Mouse (Mus musculus): ENCODE results near the gene Cmip.
"Not testable (repeated sequence)": the region's sequence is repeated elsewhere in the genome, so short reads cannot be mapped to it uniquely, and the experiment has no call there.

The Cmip gene

GRCm38 (mm10) chr8:117420841-117421534 lies 164.1 kb downstream of the Cmip start:
- DNase-seq (ENCODE audit: low read depth, low spot score), result no peak

GRCm38 (mm10) chr8:117421838-117422237 lies 165.0 kb downstream of the Cmip start:
- DNase-seq (ENCODE audit: low read depth, low spot score), result no peak

- no peak for DNase-seq (ENCODE audit: low read depth, low spot score)
These were observed 165.5 kb downstream of the Cmip start for GRCm38 (mm10) chr8:117422343-117422742.

- DNase-seq (ENCODE audit: low read depth, low spot score), result no peak
These were observed 166.2 kb downstream of the Cmip start for GRCm38 (mm10) chr8:117423029-117423428.

DNA sequence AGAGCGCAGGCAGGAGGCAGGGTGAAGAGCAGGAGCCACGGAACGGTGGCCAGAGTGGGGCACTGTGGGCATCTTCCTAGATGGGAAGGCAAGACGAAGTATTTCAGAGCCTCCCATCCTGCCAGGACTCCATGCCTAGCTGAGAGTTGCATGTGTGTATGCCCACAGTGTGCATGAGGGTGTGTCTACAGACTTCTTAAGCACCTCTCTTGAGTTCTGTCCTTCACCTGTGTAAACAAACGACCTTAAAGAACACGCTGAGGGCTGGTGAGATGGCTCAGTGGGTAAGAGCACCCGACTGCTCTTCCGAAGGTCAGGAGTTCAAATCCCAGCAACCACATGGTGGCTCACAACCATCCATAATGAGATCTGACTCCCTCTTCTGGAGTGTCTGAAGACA lies 171.0 kb downstream of the Cmip start:
- DNase-seq (ENCODE audit: low read depth, low spot score), result not testable (repeated sequence)

DNA sequence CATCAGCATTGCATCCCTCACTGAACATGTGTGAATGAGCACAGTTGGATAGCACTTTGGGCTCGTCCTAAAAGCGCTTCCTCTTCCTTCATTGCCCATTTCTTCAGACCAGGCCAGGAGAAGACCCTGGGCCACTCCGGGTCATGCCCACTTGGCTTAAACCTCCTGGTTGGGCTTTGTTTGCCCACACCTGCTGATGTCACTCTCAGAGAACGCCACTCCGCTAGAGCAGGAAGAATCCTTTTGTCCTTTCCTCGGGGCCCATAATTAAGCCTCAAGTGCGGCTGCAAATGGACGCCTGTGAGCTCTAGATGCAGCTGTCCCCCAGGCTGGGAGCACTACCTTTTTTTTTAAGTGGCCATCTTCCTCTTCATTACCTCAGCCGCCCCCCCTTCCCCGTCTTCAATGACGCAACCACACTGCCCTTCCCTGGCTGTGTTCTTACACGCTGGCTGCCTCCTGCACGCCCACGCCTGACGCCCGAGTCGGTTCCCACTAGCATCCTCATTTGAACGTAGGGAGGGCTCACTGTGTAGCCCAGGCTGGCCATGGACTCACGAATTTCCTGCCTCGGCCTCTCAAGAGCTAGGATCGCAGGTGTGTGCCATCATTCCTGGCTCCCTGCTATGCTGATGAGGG lies 171.8 kb downstream of the Cmip start:
- DNase-seq (ENCODE audit: low read depth, low spot score), result no peak

DNA sequence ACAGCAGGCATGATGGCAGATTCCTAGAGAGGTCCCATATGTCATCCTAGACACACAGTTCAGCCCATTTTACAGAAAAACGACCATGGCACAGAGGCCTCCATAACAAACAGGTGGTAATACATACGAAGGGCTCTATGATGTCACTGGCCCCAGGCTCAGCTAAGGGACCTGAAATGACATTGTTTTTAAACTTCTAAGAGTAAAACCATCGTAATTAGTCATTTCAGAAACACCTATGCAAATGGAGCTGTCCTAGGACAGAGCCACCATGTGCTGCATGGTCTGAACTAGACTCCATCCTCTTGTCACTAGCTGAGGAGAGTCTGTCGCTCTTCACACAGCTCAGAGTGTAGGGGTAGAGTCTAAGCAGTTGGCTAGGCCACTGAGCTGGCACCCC lies 173.8 kb downstream of the Cmip start:
- DNase-seq (ENCODE audit: low read depth, low spot score), result no peak

DNA sequence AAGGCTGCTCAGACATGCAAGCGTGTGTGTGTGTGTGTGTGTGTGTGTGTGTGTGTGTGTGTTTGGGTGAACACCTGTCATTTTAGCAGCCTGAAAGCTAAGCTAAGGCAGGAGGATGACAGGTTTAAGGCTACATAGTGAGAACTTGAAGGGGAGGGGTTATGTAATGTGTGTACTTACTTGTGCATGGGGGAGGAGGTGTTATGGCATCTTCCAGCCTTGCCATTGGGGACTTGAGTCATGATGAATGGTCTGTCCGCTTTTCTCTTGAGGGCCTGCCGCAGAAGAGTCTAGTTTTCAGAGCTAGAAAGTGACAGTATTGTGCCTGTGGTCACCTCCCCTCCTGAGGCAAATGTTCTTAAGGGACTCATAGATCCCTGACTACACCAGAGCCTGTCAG lies 174.7 kb downstream of the Cmip start:
- DNase-seq (ENCODE audit: low read depth, low spot score), result no peak

DNA sequence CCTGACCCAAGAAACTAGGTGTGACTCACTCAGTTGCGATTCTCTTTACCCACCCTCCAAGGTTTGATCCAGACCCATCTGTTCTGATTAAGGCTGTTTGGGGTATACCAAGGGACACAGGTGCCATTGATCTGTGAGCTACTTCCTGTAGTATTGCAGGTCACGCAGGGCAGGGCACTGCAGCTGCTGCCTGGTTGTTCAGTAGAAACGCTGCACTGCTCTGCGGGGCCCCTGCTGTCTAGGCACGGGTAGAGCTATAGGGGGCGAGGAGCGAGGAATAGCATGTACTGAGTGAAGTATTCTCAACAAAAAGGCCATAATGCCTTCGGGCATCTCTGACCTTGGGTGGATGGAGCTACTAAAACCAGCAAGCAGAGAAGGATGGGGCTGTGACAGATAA lies 175.2 kb downstream of the Cmip start:
- DNase-seq (ENCODE audit: low read depth, low spot score), result no peak

- no peak for DNase-seq (ENCODE audit: low read depth, low spot score)
These were observed 177.1 kb downstream of the Cmip start for GRCm38 (mm10) chr8:117433968-117434367.

GRCm38 (mm10) chr8:117436786-117437185 lies 179.9 kb downstream of the Cmip start:
- DNase-seq (ENCODE audit: low read depth, low spot score), result no peak

GRCm38 (mm10) chr8:117437616-117438015 lies 180.8 kb downstream of the Cmip start:
- DNase-seq (ENCODE audit: low read depth, low spot score), result peak; percentile 6

DNA sequence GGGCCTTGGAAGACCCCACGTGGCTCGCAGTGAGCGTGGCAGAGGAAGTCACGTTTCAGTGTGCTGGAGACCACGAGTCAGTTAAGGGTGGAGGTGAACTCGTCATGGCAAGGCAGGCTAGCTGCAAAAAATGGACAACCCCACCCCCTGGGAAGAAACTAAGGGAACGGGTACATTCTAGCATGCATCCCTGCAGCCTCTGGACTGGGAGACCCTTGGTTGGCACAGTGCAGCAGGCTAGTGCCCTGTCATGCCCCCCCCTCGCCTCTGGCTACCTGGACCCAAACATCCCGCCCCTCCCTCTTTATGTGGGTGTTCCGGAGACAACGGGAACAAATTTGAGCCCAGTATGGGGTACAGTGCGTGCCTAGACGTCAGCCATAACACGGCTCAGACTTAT lies 183.5 kb downstream of the Cmip start:
- no peak for DNase-seq (ENCODE audit: low read depth, low spot score)

DNA sequence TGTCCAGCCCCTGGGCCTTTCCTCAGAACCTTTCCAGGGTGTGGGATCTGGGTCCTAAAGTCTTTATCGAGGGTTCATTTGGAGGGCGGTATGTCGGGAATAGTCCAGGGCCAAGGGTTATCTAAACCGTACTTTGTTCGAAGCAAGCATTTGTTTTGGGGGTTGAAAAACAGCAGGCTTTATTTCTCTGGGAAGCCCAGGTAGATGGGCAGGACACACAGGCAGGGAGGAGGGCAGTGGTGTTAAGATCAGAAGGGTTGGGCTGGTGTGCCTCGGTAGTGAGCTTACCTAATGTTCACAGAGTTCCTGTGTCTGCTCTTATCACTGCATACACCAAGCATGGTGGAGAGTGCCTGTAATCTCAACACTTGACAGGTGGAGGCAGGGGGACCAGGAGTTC lies 183.9 kb downstream of the Cmip start:
- no peak for DNase-seq (ENCODE audit: low read depth, low spot score)

DNA sequence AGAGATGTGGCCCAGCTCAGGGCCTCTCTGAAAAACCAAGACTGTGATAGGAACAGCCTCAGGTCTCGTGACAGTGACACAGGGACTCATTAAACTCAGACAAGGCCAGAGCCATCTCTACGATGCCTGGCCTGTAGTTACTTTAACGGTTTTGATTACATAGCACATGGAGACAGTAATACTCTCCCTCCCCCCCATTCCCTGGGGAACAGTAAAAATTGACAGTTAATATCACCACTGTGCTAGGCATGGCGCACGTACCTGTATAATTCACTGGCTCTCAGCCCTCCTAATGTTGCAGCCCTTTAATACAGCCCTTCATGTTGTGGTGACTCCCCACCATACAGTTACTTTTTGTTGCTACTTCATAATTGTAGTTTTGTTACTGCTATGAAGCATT lies 188.6 kb downstream of the Cmip start:
- no peak for DNase-seq (ENCODE audit: low read depth, low spot score)

- DNase-seq (ENCODE audit: low read depth, low spot score), result no peak
These were observed 189.6 kb downstream of the Cmip start for GRCm38 (mm10) chr8:117446344-117446997.

DNA sequence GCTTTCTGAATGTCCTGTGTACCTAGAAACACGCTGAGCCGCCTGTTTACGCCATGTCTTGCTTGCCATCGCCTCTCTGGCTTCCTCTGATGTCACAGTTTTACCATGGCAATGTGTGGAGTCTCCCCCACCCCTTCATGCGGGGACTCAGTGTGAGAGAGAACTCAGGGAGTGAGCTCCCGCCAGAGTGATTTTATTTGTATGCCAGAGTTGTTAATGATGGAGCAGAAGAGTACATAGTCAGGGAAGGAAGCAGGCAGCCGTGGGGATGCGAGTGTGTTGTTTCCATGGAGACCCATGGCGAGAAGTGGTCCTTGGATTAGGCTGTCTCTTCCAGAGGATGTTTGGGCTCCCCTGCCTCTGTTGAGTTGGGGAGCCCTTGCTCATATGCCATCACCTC lies 194.2 kb downstream of the Cmip start:
- no peak for DNase-seq (ENCODE audit: low read depth, low spot score)

DNA sequence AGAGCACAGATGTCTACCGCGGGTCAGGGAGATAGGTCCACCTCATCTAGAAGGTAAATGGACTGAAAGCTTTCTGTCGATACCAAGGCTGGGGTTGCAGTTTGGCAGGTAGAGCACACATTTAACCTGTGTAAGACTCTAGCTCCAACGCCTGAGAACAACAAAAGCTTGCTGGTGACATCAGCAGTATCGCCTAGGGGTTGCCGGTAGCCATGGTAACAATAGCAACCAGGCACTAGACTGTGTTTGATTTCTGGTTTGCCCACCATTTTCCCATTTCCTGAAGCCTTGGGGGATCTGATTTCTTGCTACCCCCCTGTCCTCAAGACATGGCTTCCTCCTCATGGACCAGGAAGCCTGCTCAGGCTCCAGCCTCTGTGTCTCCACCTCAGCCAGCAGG lies 197.1 kb downstream of the Cmip start:
- peak; percentile 14 for DNase-seq (ENCODE audit: low read depth, low spot score)

- peak; percentile 63 for DNase-seq (ENCODE audit: low read depth, low spot score)
These were observed 197.8 kb downstream of the Cmip start for GRCm38 (mm10) chr8:117454516-117455116.

- DNase-seq (ENCODE audit: low read depth, low spot score), result no peak
These were observed 198.8 kb downstream of the Cmip start for GRCm38 (mm10) chr8:117455701-117456100.

GRCm38 (mm10) chr8:117458440-117458839 lies 201.6 kb downstream of the Cmip start:
- peak; percentile 32 for DNase-seq (ENCODE audit: low read depth, low spot score)

DNA sequence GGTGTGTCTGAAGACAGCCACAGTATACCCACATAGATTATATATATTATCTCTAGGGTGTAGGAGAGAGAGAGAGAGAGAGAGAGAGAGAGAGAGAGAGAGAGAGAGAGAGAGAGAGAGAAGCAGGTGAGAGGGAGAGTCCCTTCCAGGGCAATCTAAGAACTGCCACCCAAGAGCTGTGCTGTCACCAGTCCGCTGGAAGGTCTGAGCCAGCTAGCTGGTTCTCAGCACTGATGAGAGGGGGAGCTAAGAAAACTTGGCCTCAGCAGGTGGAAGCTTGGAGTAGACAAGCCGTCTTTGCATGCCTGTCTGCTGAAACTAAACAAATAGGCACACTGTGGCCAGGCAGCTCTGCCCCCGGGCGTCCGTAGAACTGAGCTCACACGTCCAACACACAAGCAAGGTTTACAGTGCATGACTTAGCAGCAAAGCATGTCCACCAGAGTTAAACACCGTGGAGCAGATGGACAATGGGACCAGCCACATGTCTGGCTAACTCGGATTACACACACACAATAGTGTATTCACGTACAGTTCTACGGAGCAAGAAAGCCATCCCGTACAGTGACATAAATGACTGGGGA lies 205.9 kb downstream of the Cmip start:
- no peak for DNase-seq (ENCODE audit: low read depth, low spot score)

Data from 3T3-L1 (cell line).